In the genomic region with DNA sequence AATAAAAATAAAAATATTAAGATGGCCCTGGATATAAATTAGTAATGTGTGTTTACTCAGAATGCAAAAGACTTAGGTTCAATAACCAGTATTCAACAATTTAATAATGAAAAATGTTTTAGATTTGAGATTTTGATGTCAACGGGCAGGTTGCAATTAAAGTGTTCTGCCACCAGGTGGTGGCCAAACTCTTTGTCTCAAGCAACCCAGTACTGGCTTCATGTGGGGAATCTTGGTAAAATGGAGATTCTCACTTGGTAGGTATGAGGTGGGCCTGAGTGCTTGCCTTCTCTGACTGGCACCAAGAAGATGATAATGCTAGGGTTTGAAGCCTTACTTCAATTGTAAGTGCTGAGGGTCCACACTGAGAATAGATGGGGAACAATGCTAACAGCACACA, we compare ENCODE assay signal across 9 mouse cellular contexts. TPM values are rescaled to one million over a fixed set of nuclear protein-coding genes. Genes with fewer than 3 reads are reported as not detected.
DNase-seq lines count a peak whose midpoint lies in the region; ATAC-seq lines count a peak whose summit lies in the region.
"Had no signal": no experiment of that assay in that cellular context is flagged by ENCODE, and none has a peak within 500 bp of the region (broad histone marks: within the 10 kb centered on the region; RNA-seq: fewer than 3 reads in every experiment).

No protein-coding gene starts in this region.

- no peaks in the 10 kb centered on the region for H3K9me3 ChIP-seq in hindbrain, embryonic 10.5 days
- no peaks in the 10 kb centered on the region for H3K9me3 ChIP-seq in hindbrain, embryonic 13.5 days
- H3K9me3 ChIP-seq: limb, embryonic 13.5 days had no signal

- WGBS in hindbrain, embryonic 10.5 days: 0% methylated on average over 1 of the region's 1 CpGs
- WGBS in hindbrain, embryonic 13.5 days: 5% methylated on average over 1 of the region's 1 CpGs

- no peak for ATAC-seq in hindbrain, embryonic 13.5 days (ENCODE audit: low FRiP score)
- ATAC-seq in megakaryocyte-erythroid progenitor cell, adult 5-6 weeks (replicated peaks; ENCODE audit: low FRiP score, low TSS enrichment, poor library complexity, severe bottlenecking): no peak

- H3K36me3 ChIP-seq in hindbrain, embryonic 10.5 days: no peaks in the 10 kb centered on the region
- no peaks in the 10 kb centered on the region for H3K36me3 ChIP-seq in hindbrain, embryonic 13.5 days
- H3K36me3 ChIP-seq: limb, embryonic 13.5 days had no signal

- H3K4me2 ChIP-seq in hindbrain, embryonic 13.5 days: no peak overlapping the region
- H3K4me2 ChIP-seq: limb, embryonic 13.5 days had no signal

- peak; percentile 24 for DNase-seq in hindbrain, embryonic 10.5 days (ENCODE audit: low spot score)
- DNase-seq in urinary bladder, postnatal 25 days (ENCODE audit: low spot score): peak; percentile 21
- DNase-seq in urinary bladder, postnatal 36 days (ENCODE audit: low spot score in 2 of 2): no peak
- DNase-seq in cerebellum, postnatal 14 days: peak; percentile 68 to 69
- DNase-seq in induced T-regulatory cell, adult 2 months (ENCODE audit: low read depth): peak; percentile 78
- peak; percentile 64 for DNase-seq in retina, postnatal 1 day

- peaks cover 35% of the 10 kb centered on the region for H3K27me3 ChIP-seq in hindbrain, embryonic 10.5 days (ENCODE audit: insufficient read depth, poor library complexity, severe bottlenecking)
- peaks cover 29% of the 10 kb centered on the region for H3K27me3 ChIP-seq in hindbrain, embryonic 13.5 days

- no peak overlapping the region for H3K9ac ChIP-seq in hindbrain, embryonic 13.5 days
- H3K9ac ChIP-seq: limb, embryonic 13.5 days had no signal

- H3K4me1 ChIP-seq in hindbrain, embryonic 10.5 days (replicated peaks): peaks cover 11% of the 10 kb centered on the region
- H3K4me1 ChIP-seq in hindbrain, embryonic 13.5 days (replicated peaks): peaks cover 11% of the 10 kb centered on the region

- no peak overlapping the region for H3K27ac ChIP-seq in hindbrain, embryonic 10.5 days
- no peak overlapping the region for H3K27ac ChIP-seq in hindbrain, embryonic 13.5 days
- H3K27ac ChIP-seq: limb, embryonic 13.5 days had no signal

- H3K4me3 ChIP-seq in hindbrain, embryonic 10.5 days: no peak overlapping the region
- H3K4me3 ChIP-seq in hindbrain, embryonic 13.5 days: no peak overlapping the region
- H3K4me3 ChIP-seq: limb, embryonic 13.5 days had no signal

RNA-seq across cellular contexts. Expression of a gene that starts 4.8 kb away (rescaled TPM):
- polyA plus RNA-seq in hindbrain, embryonic 10.5 days (2016; fragmentation: Nextera tagmentation; extraction: Ambion mirVana): 0.10 TPM in 1 of 2 replicates, not detected in the other
- polyA plus RNA-seq in hindbrain, embryonic 13.5 days (2015; fragmentation: Nextera tagmentation; extraction: Ambion mirVana): 0.12 and 0.16 TPM in 2 replicates
- not detected in 2 replicates for total RNA-seq in megakaryocyte-erythroid progenitor cell, adult 5-6 weeks (2014; fragmentation: Nextera tagmentation)
- total RNA-seq in megakaryocyte-erythroid progenitor cell, adult 5-6 weeks (2017): not detected in 2 replicates

RNA-seq across cellular contexts. Expression of a gene that starts 36.1 kb away (rescaled TPM):
- polyA plus RNA-seq in hindbrain, embryonic 10.5 days (2016; fragmentation: Nextera tagmentation; extraction: Ambion mirVana): not detected in 2 replicates
- 0.29 and 0.31 TPM in 2 replicates for polyA plus RNA-seq in hindbrain, embryonic 13.5 days (2015; fragmentation: Nextera tagmentation; extraction: Ambion mirVana)
- not detected in 2 replicates for total RNA-seq in megakaryocyte-erythroid progenitor cell, adult 5-6 weeks (2014; fragmentation: Nextera tagmentation)
- total RNA-seq in megakaryocyte-erythroid progenitor cell, adult 5-6 weeks (2017): not detected in 2 replicates

RNA-seq across cellular contexts. Expression of a gene that starts 44.0 kb away (rescaled TPM):
- 0.06 and 0.09 TPM in 2 replicates for polyA plus RNA-seq in hindbrain, embryonic 10.5 days (2016; fragmentation: Nextera tagmentation; extraction: Ambion mirVana)
- 0.21 and 0.30 TPM in 2 replicates for polyA plus RNA-seq in hindbrain, embryonic 13.5 days (2015; fragmentation: Nextera tagmentation; extraction: Ambion mirVana)
- total RNA-seq in megakaryocyte-erythroid progenitor cell, adult 5-6 weeks (2014; fragmentation: Nextera tagmentation): not detected in 2 replicates
- not detected in 2 replicates for total RNA-seq in megakaryocyte-erythroid progenitor cell, adult 5-6 weeks (2017)

Comparison
In these comparisons a context has a peak if more than half of its experiments do, and no peak if none do; other contexts are left out.
1. DNase-seq: peak in hindbrain, embryonic 10.5 days (single experiment), urinary bladder, postnatal 25 days (single experiment), cerebellum, postnatal 14 days (2 of 2), induced T-regulatory cell, adult 2 months (single experiment) and retina, postnatal 1 day (single experiment); none in urinary bladder, postnatal 36 days (0 of 2).